Mouse (Mus musculus) megakaryocyte, embryonic 14.5 days (primary cell): ENCODE results near the gene Tmem168. TPM values are rescaled to one million over a fixed set of nuclear protein-coding genes. Genes with fewer than 3 reads are reported as not detected.

ENCODE experiments used
- H3K27me3 ChIP-seq: replicated peaks from 2 replicates; pipeline ENCODE3; 2012; ENCODE audit warnings: inconsistent platforms
- H3K36me3 ChIP-seq: replicated peaks from 2 replicates; pipeline ENCODE3; 2012; ENCODE audit warnings: low read length, inconsistent platforms, mixed read lengths
- H3K4me1 ChIP-seq: 2 replicates; pipeline ENCODE4 v1.6.1; 2012; ENCODE audit warnings: inconsistent platforms
- H3K4me3 ChIP-seq: replicated peaks from 2 replicates; pipeline ENCODE3; 2012; ENCODE audit warnings: moderate library complexity, mild to moderate bottlenecking, inconsistent platforms
- H3K9me3 ChIP-seq: 2 replicates; pipeline ENCODE4 v1.6.1; 2012; ENCODE audit warnings: inconsistent platforms
- FLI1 ChIP-seq: IDR thresholded peaks from 2 replicates; pipeline ENCODE4 v1.6.1; 2012; ENCODE audit warnings: low read length, inconsistent platforms, mixed read lengths
- GATA1 ChIP-seq: IDR thresholded peaks from 3 replicates; pipeline ENCODE4 v1.6.1; 2012; ENCODE audit warnings: mixed read lengths, low read length, inconsistent platforms, borderline replicate concordance
- polyA plus RNA-seq: library from polyadenylated mRNA; stranded (reverse); fragments of >175 nt; gene quantifications from 2 replicates; pipeline ENCODE4 v1.2.3, GENCODE M21; 2012; ENCODE audit warnings: low replicate concordance; ENCODE audit not compliant: insufficient read depth

The Tmem168 gene
- polyA plus RNA-seq, 1 experiment = 3.4 TPM

DNA sequence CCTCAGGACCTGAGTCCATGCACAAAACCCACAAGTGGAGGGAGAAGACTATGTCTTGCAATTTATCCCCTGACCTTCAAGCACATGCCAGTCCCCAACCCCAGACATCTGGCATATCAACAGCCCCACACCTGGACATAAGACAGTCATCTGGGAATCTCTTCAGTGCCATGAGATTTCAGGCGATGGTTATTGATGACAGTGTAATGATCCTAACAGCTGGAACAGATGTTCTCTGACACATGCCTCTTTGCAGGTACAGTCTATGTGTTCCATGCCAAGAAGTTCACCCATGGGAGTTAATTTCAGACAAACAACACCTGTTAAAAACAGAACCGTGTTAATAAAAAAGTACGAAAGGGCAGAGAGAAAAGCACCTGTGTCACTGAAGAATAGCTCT is 5.8 kb upstream of the Tmem168 start:
- Histone ChIP-seq H3K36me3 (no peaks in the 10 kb centered on the region), H3K9me3 (no peaks in the 10 kb centered on the region), H3K4me1 (peaks cover 78% of the 10 kb centered on the region), H3K4me3 (no peak overlapping the region), H3K27me3 (no peaks in the 10 kb centered on the region)
- TF ChIP-seq GATA1 (no peak), FLI1 (no peak)

- TF ChIP-seq GATA1 (no peak), FLI1 (no peak)
- no peaks in the 10 kb centered on the region for H3K27me3 ChIP-seq
- peaks cover 72% of the 10 kb centered on the region for H3K4me1 ChIP-seq
- H3K9me3 ChIP-seq = no peaks in the 10 kb centered on the region
- H3K36me3 ChIP-seq = no peaks in the 10 kb centered on the region
- H3K4me3 ChIP-seq = no peak overlapping the region
Observed at GRCm38 (mm10) chr6:13610869-13611268, 3.0 kb upstream of the Tmem168 start.

- Histone ChIP-seq H3K27me3 (no peaks in the 10 kb centered on the region), H3K9me3 (no peaks in the 10 kb centered on the region), H3K4me1 (peaks cover 70% of the 10 kb centered on the region), H3K36me3 (peaks cover 7% of the 10 kb centered on the region), H3K4me3 (peak overlapping the region; percentile 64)
- no peak for TF ChIP-seq GATA1
- TF ChIP-seq FLI1 = no peak
Observed at GRCm38 (mm10) chr6:13609353-13610140, 1.6 kb upstream of the Tmem168 start.

- TF ChIP-seq GATA1 = no peak
- no peak for TF ChIP-seq FLI1
- Histone ChIP-seq H3K4me3 (peak overlapping the region; percentile 99), H3K36me3 (peaks cover 29% of the 10 kb centered on the region), H3K9me3 (no peaks in the 10 kb centered on the region), H3K4me1 (peaks cover 72% of the 10 kb centered on the region), H3K27me3 (no peaks in the 10 kb centered on the region)
Observed at GRCm38 (mm10) chr6:13606921-13607620, 829 bp downstream of the Tmem168 start.

DNA sequence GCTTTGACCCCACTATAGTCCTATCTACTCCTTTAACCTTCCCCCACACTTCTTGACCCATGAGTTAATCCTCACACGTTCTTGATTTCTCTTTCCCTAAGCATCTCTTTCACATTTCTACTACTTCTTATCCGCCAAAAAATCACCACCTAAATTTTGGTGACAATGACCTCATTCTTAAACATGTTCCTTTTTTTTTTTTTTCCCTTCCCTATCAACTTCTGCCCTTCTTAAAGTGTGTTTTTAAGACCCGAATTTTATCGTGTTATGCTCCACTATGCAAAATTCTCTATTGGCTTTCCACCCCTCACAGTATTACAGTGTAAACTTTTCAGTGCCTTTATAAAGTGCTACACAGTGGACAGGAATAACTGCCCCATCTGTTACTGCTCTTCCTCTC is 1.5 kb downstream of the Tmem168 start:
- TF ChIP-seq GATA1 (no peak), FLI1 (no peak)

GRCm38 (mm10) chr6:13603134-13603533 is 4.8 kb downstream of the Tmem168 start:
- TF ChIP-seq FLI1 = no peak
- no peak for TF ChIP-seq GATA1
- H3K36me3 ChIP-seq = peaks cover 43% of the 10 kb centered on the region
- peaks cover 74% of the 10 kb centered on the region for H3K4me1 ChIP-seq

More for the DNA sequence above, 1.5 kb downstream of the Tmem168 start:
- no peaks in the 10 kb centered on the region for H3K9me3 ChIP-seq
- H3K4me1 ChIP-seq = peaks cover 79% of the 10 kb centered on the region
- peaks cover 36% of the 10 kb centered on the region for H3K36me3 ChIP-seq
- no peaks in the 10 kb centered on the region for H3K27me3 ChIP-seq
- peak overlapping the region; percentile 99 for H3K4me3 ChIP-seq

DNA sequence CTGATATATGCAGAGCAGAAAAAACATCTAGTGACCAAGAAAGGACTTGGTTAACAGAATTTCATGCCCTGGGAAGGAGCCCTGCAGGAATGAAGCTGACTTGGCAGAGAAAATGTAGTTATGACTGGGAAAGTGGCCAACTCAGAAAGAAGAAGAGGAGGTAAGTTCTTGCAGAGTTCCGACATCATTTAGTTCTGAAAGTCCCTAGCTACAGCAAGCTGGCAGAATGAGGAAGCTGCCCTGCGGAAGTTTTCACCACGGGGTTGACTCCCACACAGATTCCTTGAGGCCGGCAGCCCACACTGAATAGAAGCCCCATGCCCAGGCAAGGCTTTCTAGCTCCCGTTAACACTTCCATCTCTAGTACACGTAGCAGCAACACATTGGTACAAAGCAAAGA is 6.3 kb downstream of the Tmem168 start:
- Histone ChIP-seq H3K4me1 (peaks cover 81% of the 10 kb centered on the region), H3K9me3 (no peaks in the 10 kb centered on the region), H3K36me3 (peaks cover 52% of the 10 kb centered on the region), H3K4me3 (peak overlapping the region; percentile 85), H3K27me3 (no peaks in the 10 kb centered on the region)
- TF ChIP-seq FLI1 (no peak), GATA1 (no peak)

More at GRCm38 (mm10) chr6:13603134-13603533, 4.8 kb downstream of the Tmem168 start:
- Histone ChIP-seq H3K9me3 (no peaks in the 10 kb centered on the region), H3K4me3 (no peak overlapping the region), H3K27me3 (no peaks in the 10 kb centered on the region)

- no peak for TF ChIP-seq FLI1
- TF ChIP-seq GATA1 = no peak
- Histone ChIP-seq H3K36me3 (peaks cover 55% of the 10 kb centered on the region), H3K27me3 (no peaks in the 10 kb centered on the region), H3K4me1 (peaks cover 57% of the 10 kb centered on the region), H3K9me3 (no peaks in the 10 kb centered on the region), H3K4me3 (peak overlapping the region; percentile 65)
Observed at GRCm38 (mm10) chr6:13598239-13598923, 9.5 kb downstream of the Tmem168 start.

DNA sequence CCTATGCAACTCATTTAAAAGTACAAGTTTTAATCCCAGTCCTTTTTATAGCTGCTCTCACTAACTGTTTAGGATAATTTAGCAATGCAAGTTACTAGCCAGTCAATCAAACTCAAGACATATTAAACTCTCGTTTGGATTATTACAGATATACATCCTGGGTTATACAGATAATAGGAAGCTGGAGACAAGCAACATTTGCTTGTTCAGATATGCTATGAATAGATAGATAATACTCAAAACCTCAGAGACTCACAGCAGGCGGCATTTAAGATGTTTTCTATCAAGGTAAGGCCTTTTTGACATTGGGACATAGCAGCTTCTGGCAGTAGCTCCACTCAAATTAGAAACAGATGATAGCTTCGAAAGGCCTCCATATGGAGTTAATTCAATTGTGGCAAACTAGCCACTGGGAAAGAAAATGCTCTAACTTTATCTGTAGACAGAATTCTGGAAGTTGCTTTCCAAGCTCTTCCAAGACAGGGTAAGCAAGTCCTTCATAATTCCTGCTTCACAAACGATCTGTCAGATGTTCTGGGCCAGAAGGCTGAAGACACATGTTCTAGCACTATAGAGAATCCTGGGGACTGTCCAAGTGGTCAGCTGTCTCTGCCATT is 15.1 kb downstream of the Tmem168 start:
- H3K4me1 ChIP-seq = peaks cover 29% of the 10 kb centered on the region
- TF ChIP-seq GATA1 = no peak
- TF ChIP-seq FLI1 = no peak
- H3K27me3 ChIP-seq = no peaks in the 10 kb centered on the region
- H3K36me3 ChIP-seq = peaks cover 79% of the 10 kb centered on the region
- H3K4me3 ChIP-seq = no peak overlapping the region
- H3K9me3 ChIP-seq = no peaks in the 10 kb centered on the region

DNA sequence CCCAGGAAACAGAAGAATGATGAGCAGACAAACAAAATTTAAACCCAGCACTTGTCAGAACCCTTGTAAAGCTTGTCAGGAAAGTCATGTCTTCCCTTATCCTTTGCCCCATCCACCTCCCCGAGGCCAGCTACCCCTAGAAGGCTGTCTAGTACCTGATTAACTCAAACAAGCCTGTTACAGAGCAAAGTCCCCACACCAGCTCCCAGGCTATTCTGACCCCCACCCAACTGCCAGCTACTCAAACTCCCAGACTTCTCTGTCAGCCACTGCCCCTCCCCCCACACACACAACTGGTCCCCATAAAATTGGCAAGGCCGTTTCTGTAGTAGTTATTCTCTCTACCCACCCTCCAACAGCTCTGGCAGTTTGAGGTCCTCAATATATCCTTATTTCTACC is 21.3 kb downstream of the Tmem168 start:
- Histone ChIP-seq H3K4me3 (no peak overlapping the region), H3K27me3 (no peaks in the 10 kb centered on the region), H3K4me1 (peaks cover 47% of the 10 kb centered on the region), H3K36me3 (peaks cover 83% of the 10 kb centered on the region), H3K9me3 (no peaks in the 10 kb centered on the region)
- no peak for TF ChIP-seq FLI1
- TF ChIP-seq GATA1 = no peak
